Mouse (Mus musculus) kidney, adult 2 months (tissue): ENCODE data around the gene Fchsd2.

ENCODE experiments used
- CTCF ChIP-seq: fragments of 200-500 bp; conservative IDR thresholded peaks from 2 replicates; pipeline ENCODE4 v1.5.1; 2011; ENCODE audit warnings: low read depth, mild to moderate bottlenecking, control low read depth, low read length, moderate library complexity, mixed read lengths; ENCODE audit not compliant: insufficient read depth, insufficient read length
- POLR2A ChIP-seq: fragments of 200-500 bp; IDR thresholded peaks from one replicate; pipeline ENCODE4 v1.6.1; 2011; ENCODE audit warnings: low read depth, low read length, control low read depth

GRCm38 (mm10) chr7:101288436-101288835 is 195.8 kb downstream of the Fchsd2 start:
- TF ChIP-seq CTCF = peak; percentile 68
- TF ChIP-seq POLR2A = no peak
